Mouse (Mus musculus): ENCODE data around the gene Mest.

The Mest gene

DNA sequence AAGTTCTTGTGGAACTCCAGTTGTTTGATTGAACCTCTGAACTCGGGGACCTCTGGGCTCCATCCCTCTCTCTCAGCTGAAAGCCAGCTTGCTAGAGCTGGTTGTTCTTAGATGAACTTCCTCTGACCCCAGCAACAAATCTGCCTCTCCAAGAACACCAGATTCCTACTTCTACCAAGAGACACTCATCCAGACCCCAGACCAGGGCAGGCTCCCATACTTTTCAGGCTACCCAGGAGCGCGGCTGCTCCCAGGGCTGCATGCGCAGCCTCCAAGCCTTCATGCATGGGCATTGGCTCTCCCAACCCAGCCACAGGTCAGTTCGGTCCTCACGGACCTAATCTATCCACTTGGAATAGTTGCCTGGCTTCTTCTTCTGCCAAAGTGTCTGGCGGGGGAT lies at the start of gene Mest:
Gene Mest (plus strand): TSS at position 217 of the 400 bp plus-strand sequence.
- DNase-seq = no peak

DNA sequence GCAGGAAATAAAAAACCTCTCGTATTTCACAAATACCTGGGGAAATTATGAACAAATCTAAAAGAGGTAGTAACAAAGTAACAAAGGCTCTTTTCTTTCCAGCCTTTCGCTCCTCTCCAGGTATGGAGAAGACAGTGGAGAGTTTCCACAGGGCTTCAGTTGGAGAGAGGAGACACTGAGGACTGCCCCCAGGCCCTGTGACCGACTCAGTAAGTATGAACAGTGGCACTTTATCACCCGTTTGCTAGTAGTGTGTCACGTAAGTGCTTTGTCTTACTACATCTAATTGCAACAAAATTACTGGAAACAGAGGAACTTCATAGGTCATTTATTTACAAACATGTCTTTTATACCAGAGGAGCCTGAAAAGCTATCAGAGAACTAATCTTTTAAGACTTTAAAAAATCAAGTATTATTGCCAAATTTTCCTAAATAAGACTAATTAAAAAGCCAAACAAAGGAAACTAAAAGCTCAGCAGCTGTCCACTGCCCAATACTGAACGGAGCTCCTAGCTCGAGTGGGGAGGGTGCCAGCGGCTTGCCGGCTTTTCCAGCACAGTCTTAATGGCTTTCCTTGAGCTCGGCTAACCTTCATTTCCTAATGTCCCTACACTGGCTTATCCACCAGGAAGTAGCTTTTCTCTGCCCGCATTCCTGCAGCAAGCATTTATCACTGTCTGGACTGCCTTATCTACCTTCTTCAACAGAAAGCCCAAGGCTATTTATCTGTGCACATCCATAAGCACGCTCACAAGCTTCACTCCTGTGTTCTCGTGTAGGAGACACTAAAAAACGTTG lies 49.4 kb upstream of the Mest start:
- peak; percentile 71 to 72 for DNase-seq

DNA sequence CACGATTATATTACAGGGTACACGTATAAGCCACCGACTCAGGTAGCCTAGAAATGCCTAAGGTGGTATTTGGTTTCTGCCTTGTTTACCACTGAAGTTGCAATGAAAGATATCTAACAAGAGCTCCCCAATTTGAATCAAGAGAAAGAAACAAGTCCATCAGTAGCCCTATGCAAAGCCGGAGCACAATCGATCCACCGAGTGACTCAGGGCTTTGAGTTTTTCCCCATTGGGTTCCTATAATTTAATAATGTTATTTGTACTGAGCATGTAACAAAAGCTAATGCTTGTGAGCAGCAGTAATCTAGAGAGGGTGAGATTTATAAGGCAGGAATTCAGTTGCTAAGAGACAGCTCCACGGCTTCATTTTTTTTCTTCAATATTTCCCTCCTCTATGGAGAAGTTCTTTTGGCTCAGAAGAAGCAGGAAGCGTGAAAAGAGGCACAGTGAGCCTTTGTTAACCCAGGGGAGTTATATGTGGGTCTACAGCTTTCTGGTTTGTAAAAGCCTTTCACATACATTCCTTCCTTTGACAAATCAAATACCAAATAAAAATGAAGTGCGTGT lies 48.5 kb upstream of the Mest start:
- no peak for DNase-seq

DNA sequence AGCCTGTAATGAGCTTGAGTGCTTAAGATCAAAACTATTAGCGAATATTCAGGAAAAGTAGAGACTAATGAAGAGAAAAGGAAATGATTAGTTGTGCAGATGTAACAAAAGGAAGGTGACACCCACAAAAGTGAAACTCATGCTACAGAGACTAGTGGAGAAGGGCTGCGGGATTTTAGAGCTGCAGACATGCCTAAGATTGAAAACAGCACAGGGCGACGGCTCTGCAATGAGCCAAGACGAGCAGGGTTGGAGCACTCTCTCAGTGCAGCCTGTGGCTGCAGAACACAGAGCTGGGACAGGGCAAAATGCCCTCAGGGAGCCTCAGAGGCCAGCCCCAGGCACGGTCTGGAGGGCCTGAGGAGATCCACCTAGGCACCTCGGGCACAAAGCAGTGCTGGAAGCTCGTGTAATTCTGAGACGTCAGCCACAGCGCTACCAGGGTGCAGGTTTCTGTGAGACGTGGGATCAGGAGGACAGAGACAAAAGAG lies 48.0 kb upstream of the Mest start:
- DNase-seq = peak; percentile 48 to 56

DNA sequence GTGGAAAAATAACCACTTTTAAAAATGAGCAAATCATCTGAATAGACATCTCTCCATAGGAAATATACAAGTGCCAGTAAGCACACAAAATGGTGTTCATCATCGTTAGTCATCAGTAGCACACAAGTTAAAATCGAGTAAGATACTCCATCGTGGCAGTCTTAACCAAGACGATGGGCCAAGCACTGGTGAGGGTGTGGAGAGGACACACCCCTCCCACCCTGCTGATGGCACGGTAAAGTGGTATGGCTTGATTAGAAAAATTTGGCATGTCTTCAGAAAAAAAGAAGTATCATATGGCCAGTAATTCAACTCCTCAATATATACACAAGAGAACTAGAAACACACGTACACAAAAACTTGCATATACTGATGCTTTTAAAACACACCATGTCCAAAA lies 46.8 kb upstream of the Mest start:
- no peak for DNase-seq

DNA sequence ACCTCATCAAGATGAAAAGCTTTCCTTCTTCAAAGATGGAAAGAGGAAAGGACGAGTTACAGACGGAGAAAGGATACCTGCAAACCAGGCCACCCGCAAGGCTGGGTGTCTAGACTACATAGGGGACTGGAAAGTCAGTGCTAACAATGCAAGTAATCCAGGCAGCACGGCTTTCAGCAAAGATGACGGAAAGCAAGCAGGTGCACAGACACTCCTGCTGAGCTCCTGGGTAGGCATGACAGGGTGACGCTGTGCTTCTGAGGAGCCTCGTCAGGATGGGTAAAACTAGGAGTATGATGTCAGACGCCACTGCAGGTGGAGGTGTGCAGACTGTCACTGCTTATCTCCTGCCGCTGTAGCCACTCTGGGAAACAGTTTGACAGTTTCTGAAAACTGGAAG lies 45.8 kb upstream of the Mest start:
- DNase-seq = no peak

DNA sequence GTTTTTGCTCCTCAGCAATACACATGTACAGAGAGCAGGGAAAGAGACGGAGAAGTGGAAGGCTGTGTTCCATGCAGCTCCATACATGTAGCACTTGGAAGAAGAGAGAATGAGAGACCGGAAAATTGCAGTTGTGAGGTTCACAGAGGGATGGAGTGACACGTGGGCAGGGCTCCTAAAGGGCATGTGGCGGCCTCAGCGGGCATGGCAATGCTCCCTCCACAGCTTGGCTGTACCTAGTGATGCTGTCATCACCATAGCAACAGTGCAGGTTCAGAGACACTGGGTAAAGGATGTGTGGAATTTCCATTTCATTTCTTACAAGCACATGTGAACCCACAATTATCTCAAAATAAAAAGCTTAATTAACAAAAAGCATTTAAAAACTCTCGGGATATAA lies 44.9 kb upstream of the Mest start:
- DNase-seq = peak; percentile 82 to 85

DNA sequence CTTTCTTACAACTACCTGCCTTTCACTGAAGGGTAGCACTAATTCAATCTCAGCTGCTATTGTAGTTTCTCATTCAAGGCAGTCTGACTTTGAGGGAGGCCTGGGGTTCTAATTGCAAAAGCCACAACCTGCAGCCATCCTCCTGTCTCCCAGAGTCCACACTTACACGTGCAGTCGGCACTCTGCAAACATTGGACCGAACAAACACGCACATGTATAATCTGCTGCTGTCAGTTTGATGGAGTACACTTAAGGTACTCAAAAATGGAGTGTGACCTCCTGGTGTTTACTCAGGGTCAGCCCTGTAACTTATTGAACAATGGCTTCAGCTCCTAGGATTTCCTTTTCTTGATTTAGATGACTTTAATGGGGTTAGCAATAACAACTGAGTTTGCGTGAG lies 43.8 kb upstream of the Mest start:
- DNase-seq = no peak

DNA sequence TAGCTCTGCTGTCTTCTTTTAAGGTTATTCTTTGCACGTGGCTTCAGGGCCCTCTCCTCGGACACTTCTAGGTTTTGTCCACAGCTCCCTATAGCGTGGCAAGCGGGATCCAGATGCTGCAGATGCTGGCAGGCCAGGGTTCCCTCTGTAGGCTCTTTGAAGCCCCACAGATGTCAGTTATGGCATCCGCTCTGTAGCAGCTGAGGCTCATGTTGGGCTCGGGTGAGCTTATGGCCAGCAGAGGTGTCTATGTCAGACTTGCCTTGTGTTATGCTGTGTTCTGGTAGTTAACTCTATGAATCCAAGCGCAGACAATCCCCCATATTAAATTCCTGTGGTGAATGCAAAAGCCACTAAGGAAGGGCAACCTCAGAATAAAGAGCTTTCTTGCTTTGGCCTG lies 42.9 kb upstream of the Mest start:
- no peak for DNase-seq

DNA sequence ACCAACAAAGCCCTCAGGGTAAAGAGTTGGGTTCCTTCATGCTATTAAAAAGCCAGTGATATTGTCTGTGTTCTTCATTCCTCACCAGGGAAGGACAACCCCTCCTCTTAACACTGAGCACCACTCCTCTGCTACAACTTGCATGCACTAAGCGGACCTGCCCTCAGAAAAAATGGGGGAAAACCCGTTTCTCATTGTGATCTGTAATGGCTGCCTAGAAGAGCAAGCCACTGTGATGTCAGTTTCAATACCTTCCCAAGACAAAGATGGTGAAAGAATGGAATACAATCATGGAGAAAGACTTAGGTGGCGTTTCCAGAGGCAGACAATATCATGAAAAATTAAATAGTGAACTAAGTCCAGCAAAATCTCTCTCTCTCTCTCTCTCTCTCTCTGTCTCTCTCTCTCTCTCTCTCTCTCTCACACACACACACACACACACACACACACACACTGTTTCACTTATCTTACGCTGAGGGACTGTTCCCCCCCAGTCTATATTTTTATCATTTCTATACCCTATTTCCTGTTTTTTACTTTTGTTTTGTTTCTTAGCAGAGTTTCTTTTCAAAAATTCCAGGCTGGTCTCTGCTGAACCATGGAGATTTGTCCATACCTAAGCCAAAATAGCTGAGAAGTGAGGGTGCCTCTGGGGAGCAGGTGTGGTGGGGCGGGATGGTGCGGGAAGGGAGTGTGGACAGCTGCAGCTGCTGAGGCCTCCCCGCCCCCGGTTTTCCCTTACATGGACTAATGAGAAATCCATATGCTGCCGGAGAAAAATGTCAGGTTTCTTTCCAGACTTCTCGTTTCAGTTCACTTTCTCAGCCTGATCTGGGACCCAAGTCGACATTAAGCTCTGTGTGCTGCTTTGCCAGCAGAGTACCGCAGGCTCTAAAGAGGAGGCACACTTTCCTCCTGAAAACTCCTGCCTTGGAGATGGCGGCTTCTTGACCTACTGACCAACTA lies 41.1 kb upstream of the Mest start:
- DNase-seq = no peak

DNA sequence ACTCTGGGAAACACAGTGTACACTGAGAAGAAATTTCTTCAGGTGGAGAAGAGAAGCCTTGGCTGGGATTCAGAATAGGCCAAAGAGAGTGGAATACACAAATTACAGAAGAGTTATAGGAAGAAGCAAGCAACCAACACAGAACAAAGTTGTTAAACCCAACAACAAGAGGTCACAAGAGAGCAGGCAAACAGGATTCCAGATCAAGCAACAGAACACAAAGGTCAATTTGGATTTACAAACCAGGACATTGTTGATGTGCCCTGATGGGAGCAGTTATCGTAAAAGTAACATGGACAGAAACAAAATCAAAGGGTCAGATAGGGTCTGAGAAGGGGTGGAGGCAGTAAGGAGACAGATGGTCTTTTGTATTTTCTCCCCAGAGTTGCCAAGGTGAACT lies 38.8 kb upstream of the Mest start:
- no peak for DNase-seq

DNA sequence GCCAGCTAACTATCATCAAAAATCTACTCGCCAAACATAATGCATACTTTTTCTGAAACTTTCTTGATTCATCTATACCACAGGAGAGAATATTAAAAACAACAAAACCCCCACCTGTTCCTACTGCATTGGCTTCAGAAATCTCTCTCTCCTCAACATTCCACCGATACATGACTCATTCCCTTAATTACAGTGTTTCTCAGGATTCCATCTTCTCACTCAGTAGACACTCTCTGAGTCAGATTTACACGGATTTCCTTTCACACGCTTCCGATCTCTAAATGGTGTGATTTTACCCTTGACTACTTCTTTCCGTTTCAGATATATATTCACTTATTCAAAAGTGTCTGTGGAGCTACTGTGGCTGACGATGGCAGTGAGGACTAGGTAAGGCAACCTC lies 36.1 kb upstream of the Mest start:
- DNase-seq = no peak

DNA sequence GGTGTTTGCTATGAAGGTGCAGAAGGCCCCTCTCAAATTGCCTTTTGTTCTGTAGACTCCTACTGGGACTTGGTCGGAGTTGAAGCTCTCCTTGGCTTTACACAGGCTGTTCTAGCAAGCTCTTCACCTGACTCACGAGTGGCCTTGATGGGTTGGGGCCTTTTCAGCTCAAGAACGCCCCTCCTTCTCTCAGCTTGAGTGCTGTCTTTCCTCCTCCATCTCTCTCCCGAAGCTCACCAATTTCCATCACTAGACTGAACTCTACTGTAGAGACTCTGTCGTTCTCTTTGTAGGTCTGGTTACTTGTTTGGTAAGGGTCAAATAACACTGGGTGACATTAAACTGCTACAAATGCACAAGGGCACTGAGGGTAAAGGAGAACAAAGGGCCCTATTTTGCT lies 30.5 kb upstream of the Mest start:
- DNase-seq = no peak

DNA sequence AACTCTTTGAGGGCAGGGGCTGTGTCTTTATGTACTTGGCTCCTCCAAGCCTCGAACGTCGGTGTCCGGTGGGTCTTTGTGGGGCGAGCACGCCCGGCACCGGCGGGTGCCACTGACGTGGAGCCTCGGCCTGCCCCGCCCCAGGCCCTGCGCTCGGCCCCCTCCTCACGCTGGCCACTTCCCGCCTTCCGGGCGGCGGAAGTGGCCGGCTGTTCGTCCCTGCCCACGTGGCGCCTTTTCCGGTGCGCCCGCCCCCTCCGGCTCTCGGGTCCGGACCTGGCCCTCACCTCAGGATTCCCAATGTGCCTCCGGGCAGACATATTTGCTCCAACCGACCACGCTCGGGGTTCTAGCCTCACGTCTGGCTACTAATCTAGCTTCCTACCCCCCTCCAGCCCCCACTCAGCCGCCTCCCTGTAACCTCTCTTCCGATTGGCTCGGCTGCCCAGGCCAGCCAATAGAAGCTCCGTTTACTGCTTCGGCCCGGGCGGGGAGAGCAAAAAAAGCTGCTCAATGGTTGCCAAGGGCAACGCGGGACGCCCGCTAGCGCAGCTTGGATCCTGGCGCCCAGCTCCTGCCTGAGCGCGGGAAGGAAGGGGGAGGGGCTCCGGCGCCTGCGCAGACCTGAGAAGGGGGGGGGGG lies 29.9 kb upstream of the Mest start, which contains the start of gene Cep41:
Gene Cep41 (minus strand): TSS at position 400 of the 642 bp plus-strand sequence.
- peak; percentile 99 for DNase-seq

DNA sequence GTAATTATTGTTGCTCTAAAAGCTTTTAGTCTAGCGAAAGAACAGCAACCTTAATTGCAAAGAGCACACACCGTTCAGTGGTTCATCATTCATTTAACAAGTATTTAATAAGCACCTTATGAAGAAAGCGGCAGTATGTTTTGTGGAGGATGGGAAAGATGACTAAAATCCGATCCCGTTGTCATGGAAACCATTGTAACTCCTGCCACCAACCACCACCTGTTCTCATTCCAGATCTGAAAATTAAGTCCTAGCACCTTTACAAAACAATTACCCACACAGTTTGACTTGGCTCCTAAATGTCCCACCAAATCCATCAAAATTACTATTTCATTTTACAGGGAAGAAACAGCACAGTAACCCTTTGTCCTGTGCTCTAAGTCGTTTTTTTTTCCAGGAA lies 29.1 kb upstream of the Mest start:
- peak; percentile 55 to 79 for DNase-seq

DNA sequence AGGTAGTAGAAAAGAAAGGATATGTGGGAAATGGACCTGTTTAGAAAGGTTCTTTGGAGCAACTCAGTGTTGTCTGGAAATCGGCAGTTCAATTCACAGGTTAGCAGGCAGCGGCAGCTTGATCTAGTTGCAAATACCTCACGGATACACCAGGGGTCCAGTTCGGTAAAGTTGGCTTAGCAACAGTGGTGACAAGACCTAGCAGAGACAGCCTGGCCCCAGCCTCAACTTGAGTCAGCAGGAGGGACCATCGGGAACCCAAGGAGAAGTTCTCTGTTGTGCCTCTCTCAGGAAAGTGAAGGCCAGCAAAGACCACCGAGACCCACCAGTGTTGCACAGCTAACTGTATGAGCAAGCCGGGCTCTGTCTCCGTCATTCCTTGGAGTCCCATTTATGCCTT lies 28.2 kb upstream of the Mest start:
- no peak for DNase-seq

DNA sequence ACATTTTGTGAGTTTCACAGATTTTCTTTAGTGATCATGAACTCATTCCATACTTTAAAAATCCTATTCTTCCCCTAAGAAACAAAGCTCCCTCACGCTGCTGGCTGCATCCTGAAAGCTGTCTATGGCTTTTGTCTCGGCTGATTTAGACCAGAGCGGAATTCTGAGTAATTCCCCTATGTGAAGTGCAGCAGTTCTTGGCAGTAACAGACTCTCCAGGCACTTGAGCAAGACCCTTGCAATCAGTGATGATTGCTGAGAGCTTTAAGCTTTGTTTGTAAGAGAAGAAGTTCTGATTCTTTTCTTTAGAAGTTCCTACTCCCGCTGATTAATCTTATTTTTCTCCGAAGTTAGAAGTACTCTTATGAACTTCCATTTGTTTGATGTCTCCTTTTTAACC lies 25.9 kb upstream of the Mest start:
- no peak for DNase-seq

DNA sequence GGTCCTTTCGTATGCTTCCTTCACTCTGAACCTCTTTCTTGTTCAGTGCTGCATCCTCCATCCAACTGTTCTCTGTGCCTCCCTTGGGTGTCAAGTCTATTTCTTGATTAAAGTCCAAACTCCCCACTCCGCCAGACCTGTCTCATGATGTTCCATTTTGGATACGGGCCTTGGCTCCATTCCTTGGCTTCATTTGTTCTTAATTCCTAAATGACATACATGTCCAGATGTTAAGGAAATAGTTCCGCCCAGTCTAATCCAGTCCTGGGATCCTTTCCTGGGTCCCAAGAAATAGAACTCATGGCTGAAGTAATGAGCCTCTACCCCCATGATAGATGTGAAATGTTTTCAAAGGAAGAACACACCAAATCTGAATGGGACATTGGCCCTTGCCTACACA lies 25.3 kb upstream of the Mest start:
- DNase-seq = no peak

DNA sequence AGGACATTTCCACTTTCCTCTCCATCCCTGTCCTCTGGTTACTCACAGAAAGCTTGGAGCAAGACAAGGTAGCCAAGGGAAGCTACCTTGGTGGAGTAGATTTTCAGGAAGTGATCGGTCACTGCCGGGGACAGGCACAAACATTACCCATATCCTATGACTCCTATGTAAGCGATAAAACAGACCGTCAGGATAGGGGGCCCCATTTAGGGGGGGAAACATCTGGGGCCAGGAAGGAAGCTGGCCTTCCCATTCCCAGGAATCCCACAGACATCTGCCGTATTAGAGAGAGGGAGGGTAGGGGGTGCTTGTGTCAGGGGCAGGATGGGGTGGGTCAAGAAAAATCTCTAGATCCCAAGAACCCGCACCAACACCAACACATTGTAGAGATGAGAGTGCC lies 23.2 kb upstream of the Mest start:
- DNase-seq = no peak

DNA sequence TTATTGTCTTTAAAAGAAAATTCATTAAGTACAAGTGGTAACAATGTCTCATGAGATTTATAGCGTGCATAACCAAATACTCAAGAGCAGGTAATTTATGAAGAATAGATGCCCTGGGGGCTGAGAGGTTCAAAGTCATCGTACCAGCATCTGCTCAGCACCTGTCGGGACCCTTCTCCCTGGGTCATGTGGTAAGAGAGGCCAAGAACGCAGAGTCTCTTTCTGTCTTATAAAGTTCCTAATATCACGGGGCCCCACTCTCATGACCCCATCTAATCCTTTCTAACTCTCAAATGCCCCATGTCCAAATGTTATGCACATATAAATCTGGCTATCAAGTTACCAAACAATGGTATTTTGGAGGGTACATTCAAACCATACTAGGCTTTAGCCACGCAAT lies 20.5 kb upstream of the Mest start:
- DNase-seq = no peak

DNA sequence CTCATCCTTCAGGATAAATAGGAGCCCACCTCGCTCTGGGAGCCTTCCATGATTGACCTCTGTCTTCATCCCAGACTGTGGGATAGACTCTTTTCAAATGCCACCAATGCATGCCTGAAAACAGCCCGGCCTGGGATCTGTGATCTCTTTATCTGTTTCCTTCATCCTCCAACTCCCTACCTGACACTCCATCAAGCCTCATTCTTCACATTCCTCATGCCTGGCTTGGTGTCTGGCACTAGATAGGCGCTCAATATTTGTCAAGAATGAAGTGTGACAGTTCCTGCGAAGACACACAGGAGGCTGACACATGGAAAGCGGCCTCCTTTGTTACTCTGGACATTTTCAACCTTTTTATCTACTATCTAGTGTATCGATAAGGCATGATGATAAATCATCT lies 19.9 kb upstream of the Mest start:
- peak; percentile 46 to 62 for DNase-seq

DNA sequence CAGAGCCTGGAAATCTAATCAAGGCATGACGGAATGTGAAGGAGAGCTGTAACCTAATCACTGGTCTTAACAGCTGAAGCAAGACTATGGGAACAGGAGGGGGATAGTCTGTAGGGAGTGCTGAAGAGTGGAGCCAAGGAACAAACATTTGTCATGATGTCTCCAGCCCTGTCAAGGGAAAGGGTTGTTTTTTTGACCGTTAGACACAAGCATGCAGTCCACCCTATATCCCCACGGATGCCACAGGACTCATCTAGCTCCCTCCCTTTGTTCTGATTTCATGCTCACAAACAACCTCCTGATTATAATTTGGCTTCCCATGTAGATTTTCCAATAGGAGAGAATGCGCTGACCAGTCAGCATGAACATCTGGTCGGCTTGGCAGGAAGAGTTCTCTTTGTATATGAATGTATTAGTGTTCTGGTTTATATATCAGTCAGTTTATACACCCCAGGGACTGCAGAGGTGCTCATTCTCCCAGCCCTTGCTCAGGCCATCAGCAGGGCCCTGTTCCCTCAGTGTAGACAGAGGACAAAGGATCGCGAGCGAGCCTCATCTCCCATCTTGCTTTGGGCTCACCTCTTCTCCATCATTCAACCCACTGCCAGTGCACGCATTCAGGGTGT lies 19.3 kb upstream of the Mest start:
- no peak for DNase-seq

Measured in cerebellum, postnatal 10 days (tissue).